Comparison of ENCODE assay signal across 19 mouse cellular contexts in genomic region chr3:123350602-123351001, GRCm38 (mm10).
"Had no signal": no experiment of that assay in that cellular context is flagged by ENCODE, and none has a peak within 500 bp of the region (broad histone marks: within the 10 kb centered on the region; RNA-seq: fewer than 3 reads in every experiment).

No protein-coding gene starts in this region.

- H3K27ac ChIP-seq: liver, embryonic 13.5 days; midbrain, embryonic 10.5 days; midbrain, embryonic 13.5 days; neural tube, embryonic 13.5 days had no signal

- H3K9ac ChIP-seq: liver, embryonic 13.5 days; midbrain, embryonic 13.5 days; neural tube, embryonic 13.5 days had no signal

- DNase-seq: kidney, adult 18-20 months; kidney, adult 9 months; kidney, postnatal 14 days; kidney, postnatal 4 days; layer of hippocampus, adult 9-11 months; liver, embryonic 13.5 days; lung, adult 2 months; lung, postnatal 14 days; lung, postnatal 4 days; retina, postnatal 1 day; right cerebral cortex, postnatal 25 days; thymus, adult 18-20 months; thymus, postnatal 36 days had no signal

- H3K36me3 ChIP-seq: midbrain, embryonic 10.5 days; midbrain, embryonic 13.5 days; neural tube, embryonic 13.5 days had no signal

- H3K27me3 ChIP-seq: liver, embryonic 13.5 days; megakaryocyte, embryonic 14.5 days; midbrain, embryonic 13.5 days; neural tube, embryonic 13.5 days had no signal

- H3K4me3 ChIP-seq: liver, embryonic 13.5 days; megakaryocyte, embryonic 14.5 days; midbrain, embryonic 10.5 days; midbrain, embryonic 13.5 days; myocyte; neural tube, embryonic 13.5 days had no signal

- H3K4me2 ChIP-seq: liver, embryonic 13.5 days; midbrain, embryonic 13.5 days; neural tube, embryonic 13.5 days had no signal

- H3K9me3 ChIP-seq: liver, embryonic 13.5 days; megakaryocyte, embryonic 14.5 days; midbrain, embryonic 10.5 days; midbrain, embryonic 13.5 days; neural tube, embryonic 13.5 days had no signal

- H3K4me1 ChIP-seq: liver, embryonic 13.5 days; midbrain, embryonic 10.5 days; midbrain, embryonic 13.5 days; neural tube, embryonic 13.5 days had no signal

- ATAC-seq: midbrain, embryonic 13.5 days; midbrain, embryonic 16.5 days had no signal
